Mouse (Mus musculus) layer of hippocampus, adult 11-12 months (tissue): Measurements from ENCODE around the gene Cinp.

Source experiments
- DNase-seq: peaks from one replicate; pipeline ENCODE4 v3.0.0; 2022; ENCODE audit warnings: low spot score

The Cinp gene

GRCm38 (mm10) chr12:110889036-110890020, at the start of gene Cinp, which contains the start of gene Tecpr2:
Cinp (minus strand) TSS chr12:110889145.
Tecpr2 (plus strand) TSS chr12:110889264.
- peak; percentile 97 for DNase-seq

- DNase-seq = no peak
Measured at GRCm38 (mm10) chr12:110937496-110937895, 48.6 kb upstream of the Cinp start.

- DNase-seq = peak; percentile 90
Measured at GRCm38 (mm10) chr12:110935983-110936620, 47.2 kb upstream of the Cinp start.

DNA sequence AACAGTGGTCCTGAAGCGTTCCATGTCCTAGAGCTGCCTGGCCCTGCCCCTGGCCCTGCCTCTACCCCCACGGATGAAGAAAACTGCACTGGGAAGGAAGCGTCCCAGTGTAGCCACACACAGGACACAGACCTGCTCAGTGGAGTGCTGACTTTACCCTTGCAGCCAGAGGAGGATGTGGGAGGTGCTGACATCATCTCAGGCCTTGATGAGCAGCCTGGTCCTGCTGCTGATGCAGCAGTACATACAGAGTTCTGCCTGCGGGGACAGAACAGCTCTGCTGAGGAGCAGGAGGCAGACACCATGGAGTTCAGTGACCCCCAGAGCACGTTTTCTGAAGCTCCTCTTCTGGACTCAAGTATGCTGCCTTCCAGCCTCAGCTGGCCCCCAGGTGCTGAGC, 43.9 kb upstream of the Cinp start:
- peak; percentile 22 for DNase-seq

GRCm38 (mm10) chr12:110921572-110921971, 32.6 kb upstream of the Cinp start:
- DNase-seq = no peak

DNA sequence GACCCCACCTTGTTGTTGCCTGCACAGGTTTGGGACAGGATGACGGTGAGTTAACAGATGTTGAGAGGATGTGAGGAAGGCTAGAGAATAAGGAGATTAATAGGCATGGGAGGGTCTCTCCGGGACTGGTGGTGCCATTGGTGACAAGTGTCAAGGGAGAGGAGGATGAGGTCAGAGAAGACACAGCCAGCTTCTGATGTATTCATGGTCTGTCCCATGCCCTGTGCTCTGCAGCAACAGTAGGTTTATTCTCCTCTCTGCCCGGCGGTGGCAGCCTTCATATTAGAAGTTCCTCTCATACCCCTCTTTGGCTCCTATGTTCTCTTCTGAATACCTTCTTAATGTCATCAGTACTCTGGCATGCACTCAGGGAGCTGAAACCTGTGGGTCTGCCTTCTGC, 31.3 kb upstream of the Cinp start:
- peak; percentile 25 for DNase-seq

GRCm38 (mm10) chr12:110915761-110916160, 26.8 kb upstream of the Cinp start:
- no peak for DNase-seq

GRCm38 (mm10) chr12:110909962-110910361, 21.0 kb upstream of the Cinp start:
- DNase-seq = no peak

- no peak for DNase-seq
Measured at GRCm38 (mm10) chr12:110907845-110908244, 18.9 kb upstream of the Cinp start.

- peak; percentile 37 for DNase-seq
Measured at GRCm38 (mm10) chr12:110903536-110903935, 14.6 kb upstream of the Cinp start.

- DNase-seq = no peak
Measured at GRCm38 (mm10) chr12:110902106-110902505, 13.2 kb upstream of the Cinp start.

DNA sequence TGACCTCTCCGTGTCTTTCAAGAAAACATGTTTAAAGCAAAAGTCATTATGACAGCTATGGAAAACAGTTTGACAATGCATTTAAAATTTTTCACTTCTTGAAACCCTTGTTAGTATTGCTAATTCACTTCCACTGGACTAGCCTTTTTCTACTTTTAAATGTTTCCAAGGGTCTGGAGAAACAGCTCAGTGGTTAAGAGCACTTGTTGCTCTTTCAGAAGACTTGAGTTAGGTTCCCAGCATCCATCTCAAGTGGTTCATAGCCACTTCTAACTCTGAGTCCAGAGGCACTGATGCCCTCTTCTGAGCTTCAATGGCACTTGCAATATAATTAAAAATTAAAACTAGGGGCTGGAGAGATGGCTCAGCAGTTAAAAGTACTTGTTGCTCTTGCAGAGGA, 2.9 kb upstream of the Cinp start:
- no peak for DNase-seq

DNA sequence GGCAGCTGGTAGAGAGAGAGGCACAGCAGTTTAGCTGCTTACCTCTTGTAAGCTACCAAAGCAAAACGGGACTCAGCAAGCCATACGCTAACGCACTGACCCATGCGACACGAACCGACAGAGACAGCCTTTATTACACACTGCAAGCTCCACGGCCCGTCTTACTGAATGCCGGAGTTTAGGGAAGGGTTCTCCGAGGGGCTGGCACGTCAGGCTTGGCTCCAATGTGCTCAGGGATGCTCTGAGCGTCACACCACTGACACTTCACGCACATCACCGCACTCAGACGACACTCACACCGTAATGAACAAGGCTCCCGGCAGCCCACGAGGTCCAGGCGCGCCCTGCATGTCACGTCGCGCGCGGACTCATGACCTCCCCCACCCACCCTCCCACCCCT, 339 bp downstream of the Cinp start:
- no peak for DNase-seq

- DNase-seq = no peak
Measured at GRCm38 (mm10) chr12:110888106-110888505, 839 bp downstream of the Cinp start.

DNA sequence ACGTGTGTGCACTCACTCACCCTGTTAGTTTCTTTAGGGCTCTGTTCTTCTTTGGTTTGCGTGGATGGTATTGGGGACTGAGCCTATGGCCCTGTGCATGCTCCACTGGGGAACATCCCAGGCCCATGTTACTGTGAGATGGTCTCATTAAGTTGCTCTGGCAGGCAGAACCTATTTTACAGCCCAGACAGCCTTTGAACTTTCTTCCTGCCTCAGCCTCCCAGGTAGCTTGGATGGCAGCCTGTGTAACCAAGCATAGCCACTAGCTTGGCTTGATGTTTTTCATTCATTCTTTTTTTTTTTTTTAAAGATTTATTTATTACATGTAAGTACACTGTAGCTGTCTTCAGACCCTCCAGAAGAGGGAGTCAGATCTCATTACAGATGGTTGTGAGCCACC, 3.7 kb downstream of the Cinp start:
- no peak for DNase-seq

GRCm38 (mm10) chr12:110882291-110882690, 6.7 kb downstream of the Cinp start:
- no peak for DNase-seq

- DNase-seq = no peak
Measured at GRCm38 (mm10) chr12:110875351-110875750, 13.6 kb downstream of the Cinp start.

GRCm38 (mm10) chr12:110871247-110871646, 17.7 kb downstream of the Cinp start:
- DNase-seq = no peak

GRCm38 (mm10) chr12:110870107-110870506, 18.8 kb downstream of the Cinp start:
- DNase-seq = no peak

DNA sequence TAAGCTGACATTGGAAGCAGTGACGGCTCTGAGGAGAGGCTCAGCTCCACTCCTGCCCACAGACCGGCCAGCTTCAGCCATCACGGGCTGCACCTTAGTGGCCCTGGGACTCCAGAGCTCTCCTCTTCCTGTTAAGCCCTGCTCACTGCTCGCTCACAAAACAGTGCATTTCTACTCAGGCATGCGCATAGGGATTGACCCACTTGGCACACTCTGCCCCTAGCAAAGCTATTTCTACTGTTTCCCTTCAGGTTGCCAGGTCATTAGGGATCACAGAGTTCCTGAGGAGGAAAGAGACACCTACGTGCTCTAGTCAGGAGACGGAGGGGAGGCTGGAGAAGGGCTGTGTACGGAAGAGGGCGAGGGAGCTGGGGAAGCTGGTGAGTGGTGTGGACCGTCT, 23.0 kb downstream of the Cinp start:
- DNase-seq = peak; percentile 26

DNA sequence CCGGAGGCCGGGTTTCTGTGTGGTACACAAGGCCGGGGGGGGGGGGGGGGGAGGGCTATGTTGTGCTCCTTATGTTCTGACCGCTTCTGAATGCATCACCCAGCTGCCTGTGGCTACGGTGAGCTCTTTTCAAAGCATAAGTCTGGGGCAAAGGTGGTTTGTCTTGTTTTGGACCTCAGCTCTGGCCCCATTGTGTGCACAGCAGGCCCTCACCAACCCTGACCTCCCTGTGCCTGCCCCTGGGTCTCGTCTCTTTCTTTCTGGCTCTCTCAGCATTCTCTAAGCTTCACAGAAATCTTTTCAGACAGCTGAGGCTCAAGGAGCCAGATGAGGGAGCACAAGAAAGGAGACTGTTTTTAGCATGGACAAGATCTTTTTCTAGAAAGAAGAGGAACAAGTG, 23.4 kb downstream of the Cinp start:
- DNase-seq = no peak

DNA sequence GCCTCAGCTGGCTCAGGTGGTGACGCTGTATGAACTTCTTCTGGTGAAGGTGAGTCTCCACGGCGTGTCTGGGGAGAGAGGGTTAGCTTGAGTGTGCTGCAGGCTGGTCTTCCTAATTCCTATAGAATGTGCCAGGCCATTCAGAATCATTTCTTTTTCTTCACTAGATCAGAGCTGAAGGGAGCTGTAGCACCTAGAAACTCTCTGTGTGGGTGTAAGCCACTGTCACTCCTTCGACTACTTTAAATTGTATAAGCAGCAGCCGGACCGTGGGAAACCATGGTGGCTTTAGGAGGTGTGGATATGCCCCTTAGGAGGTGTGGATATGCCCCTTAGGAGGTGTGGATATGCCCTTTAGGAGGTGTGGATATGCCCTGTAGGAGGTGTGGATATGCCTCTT, 24.9 kb downstream of the Cinp start:
- no peak for DNase-seq

- DNase-seq = no peak
Measured at GRCm38 (mm10) chr12:110861256-110861655, 27.7 kb downstream of the Cinp start.
